Mouse (Mus musculus) olfactory bulb, adult 2 months (tissue): Measurements from ENCODE around the gene Olfr128. TPM values are rescaled to one million over a fixed set of nuclear protein-coding genes. Genes with fewer than 3 reads are reported as not detected.
"Not testable (repeated sequence)": the region's sequence is repeated elsewhere in the genome, so short reads cannot be mapped to it uniquely, and the experiment has no call there.

Source experiments
- H3K27ac ChIP-seq: fragments of 200-500 bp; 2 replicates; pipeline ENCODE4 v1.5.1; 2012; ENCODE audit warnings: low read depth, low read length; ENCODE audit not compliant: insufficient read depth
- H3K4me1 ChIP-seq: fragments of 200-500 bp; 2 replicates; pipeline ENCODE4 v1.6.1; 2012; ENCODE audit warnings: low read length; ENCODE audit not compliant: control insufficient read depth, insufficient read depth
- H3K4me3 ChIP-seq: fragments of 200-500 bp; 2 replicates; pipeline ENCODE4 v1.5.1; 2012; ENCODE audit warnings: mild to moderate bottlenecking, low read depth, low read length, moderate library complexity; ENCODE audit not compliant: insufficient read depth
- CTCF ChIP-seq: fragments of 200-500 bp; IDR thresholded peaks from 2 replicates; pipeline ENCODE4 v1.5.1; 2012; ENCODE audit warnings: low read depth, mild to moderate bottlenecking, low read length, moderate library complexity; ENCODE audit not compliant: insufficient read depth
- POLR2A ChIP-seq: fragments of 200-500 bp; IDR thresholded peaks from 2 replicates; pipeline ENCODE4 v1.6.1; 2012; ENCODE audit warnings: mild to moderate bottlenecking, low read depth, low read length, moderate library complexity; ENCODE audit not compliant: insufficient read depth
- WGBS: fragments of 180-500 bp; shearing (Covaris S2); methylation state at CpG from one replicate; pipeline ENCODE4 v1.1.7; 2018; 5-methylcytosine and 5-hydroxymethylcytosine counted together
- polyA plus RNA-seq: library from polyadenylated mRNA; stranded (reverse); fragments of >200 nt; gene quantifications from 2 replicates; pipeline ENCODE4 v1.2.4, GENCODE M21; 2012; ENCODE audit warnings: low replicate concordance; ENCODE audit not compliant: missing spikeins, insufficient read depth, insufficient read length

Gene Olfr128
- not detected in 2 replicates for polyA plus RNA-seq

GRCm38 (mm10) chr17:37920248-37920647 is at the start of gene Olfr128:
Gene Olfr128 (plus strand): TSS chr17:37920548.
- TF ChIP-seq CTCF = no peak
- TF ChIP-seq POLR2A = no peak
- Histone ChIP-seq H3K4me3 (no peak within 1 kb of the TSS), H3K27ac (no peak within 1 kb of the TSS), H3K4me1 (no peaks in the 10 kb centered on the region)

- 81% methylated on average over 3 of the region's 3 CpGs for WGBS
- Histone ChIP-seq H3K4me3 (no peak overlapping the region), H3K4me1 (no peaks in the 10 kb centered on the region), H3K27ac (no peak overlapping the region)
- TF ChIP-seq POLR2A (no peak), CTCF (no peak)
Measured at GRCm38 (mm10) chr17:37873830-37874229, 46.5 kb upstream of the Olfr128 start.

GRCm38 (mm10) chr17:37900137-37900536 is 20.2 kb upstream of the Olfr128 start, which contains the start of gene Olfr127:
Gene Olfr127 (plus strand): TSS chr17:37900437.
- WGBS = 71% methylated on average over 1 of the region's 1 CpGs
- no peak for TF ChIP-seq CTCF
- TF ChIP-seq POLR2A = no peak
- Histone ChIP-seq H3K4me1 (no peaks in the 10 kb centered on the region), H3K4me3 (no peak within 1 kb of the TSS), H3K27ac (no peak within 1 kb of the TSS)

- not testable (repeated sequence) for H3K4me1 ChIP-seq, H3K27ac ChIP-seq, H3K4me3 ChIP-seq
- WGBS = 80% methylated on average over 8 of the region's 8 CpGs
Measured at GRCm38 (mm10) chr17:37906821-37907220, 13.5 kb upstream of the Olfr128 start.

GRCm38 (mm10) chr17:37952979-37953378 is 32.6 kb downstream of the Olfr128 start, which contains the start of gene Olfr761:
Gene Olfr761 (minus strand): TSS chr17:37953079.
- Histone ChIP-seq H3K4me3 (no peak within 1 kb of the TSS), H3K27ac (no peak within 1 kb of the TSS), H3K4me1 (no peaks in the 10 kb centered on the region)
- TF ChIP-seq CTCF (no peak), POLR2A (no peak)
- WGBS = 66% methylated on average over 2 of the region's 2 CpGs

GRCm38 (mm10) chr17:37973591-37973990 is 53.2 kb downstream of the Olfr128 start:
- Histone ChIP-seq H3K4me1 (no peaks in the 10 kb centered on the region), H3K4me3 (no peak overlapping the region), H3K27ac (no peak overlapping the region)
- TF ChIP-seq CTCF (no peak), POLR2A (no peak)
- 87% methylated on average over 3 of the region's 3 CpGs for WGBS

Other genes starting within 250 kb of the Olfr128 start
- gene Olfr119, start 224.0 kb upstream of the Olfr128 start, polyA plus RNA-seq = not detected in 2 replicates
- gene Olfr120, start 198.7 kb upstream of the Olfr128 start, polyA plus RNA-seq = not detected in 2 replicates
- not detected in 2 replicates for gene Olfr121, start 171.7 kb upstream of the Olfr128 start, polyA plus RNA-seq
- not detected in 2 replicates for gene Olfr122, start 151.9 kb upstream of the Olfr128 start, polyA plus RNA-seq
- gene Olfr123, start 127.0 kb upstream of the Olfr128 start, polyA plus RNA-seq = not detected in 2 replicates
- not detected in 2 replicates for gene Olfr124, start 120.7 kb upstream of the Olfr128 start, polyA plus RNA-seq
- gene Olfr125, start 87.6 kb upstream of the Olfr128 start, polyA plus RNA-seq = not detected in 2 replicates
- gene Olfr126, start 73.1 kb upstream of the Olfr128 start, polyA plus RNA-seq = not detected in 2 replicates
- gene Olfr127, start 20.1 kb upstream of the Olfr128 start, polyA plus RNA-seq = not detected in 2 replicates
- gene Olfr761, start 32.5 kb downstream of the Olfr128 start, polyA plus RNA-seq = not detected in 2 replicates
- not detected in 2 replicates for gene Olfr129, start 139.5 kb downstream of the Olfr128 start, polyA plus RNA-seq
- not detected in 2 replicates for gene Olfr130, start 143.4 kb downstream of the Olfr128 start, polyA plus RNA-seq
- gene Olfr131, start 168.1 kb downstream of the Olfr128 start, polyA plus RNA-seq = not detected in 2 replicates
- not detected in 2 replicates for gene Olfr132, start 214.0 kb downstream of the Olfr128 start, polyA plus RNA-seq
- not detected in 2 replicates for gene Olfr133, start 224.7 kb downstream of the Olfr128 start, polyA plus RNA-seq